Mouse (Mus musculus): ENCODE measurements around the gene Nme8.

The Nme8 gene

DNA sequence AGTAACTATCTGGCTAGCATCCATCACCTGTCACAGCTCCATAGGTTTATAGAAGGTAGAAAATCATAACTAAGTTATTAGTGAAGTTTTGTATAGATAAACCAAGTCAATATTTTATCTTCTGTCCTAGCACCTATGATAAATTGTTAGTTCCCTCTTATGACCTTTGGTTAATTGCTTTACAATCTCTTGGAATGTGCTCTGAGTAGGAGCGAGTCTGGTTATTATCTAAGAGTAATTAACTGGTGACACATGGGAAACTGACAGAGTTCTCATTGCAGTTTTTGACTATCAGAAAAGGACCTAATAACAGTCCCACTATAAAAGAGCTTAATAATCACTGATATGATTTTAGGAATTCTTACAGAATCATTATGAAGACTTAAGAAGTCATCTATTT is 54.1 kb downstream of the Nme8 start:
- in situ Hi-C loops (cut with MboI, MseI) = loop anchor here (10.0 kb wide), 1 partner anchor 359 kb away; no protein-coding TSS in a partner anchor

DNA sequence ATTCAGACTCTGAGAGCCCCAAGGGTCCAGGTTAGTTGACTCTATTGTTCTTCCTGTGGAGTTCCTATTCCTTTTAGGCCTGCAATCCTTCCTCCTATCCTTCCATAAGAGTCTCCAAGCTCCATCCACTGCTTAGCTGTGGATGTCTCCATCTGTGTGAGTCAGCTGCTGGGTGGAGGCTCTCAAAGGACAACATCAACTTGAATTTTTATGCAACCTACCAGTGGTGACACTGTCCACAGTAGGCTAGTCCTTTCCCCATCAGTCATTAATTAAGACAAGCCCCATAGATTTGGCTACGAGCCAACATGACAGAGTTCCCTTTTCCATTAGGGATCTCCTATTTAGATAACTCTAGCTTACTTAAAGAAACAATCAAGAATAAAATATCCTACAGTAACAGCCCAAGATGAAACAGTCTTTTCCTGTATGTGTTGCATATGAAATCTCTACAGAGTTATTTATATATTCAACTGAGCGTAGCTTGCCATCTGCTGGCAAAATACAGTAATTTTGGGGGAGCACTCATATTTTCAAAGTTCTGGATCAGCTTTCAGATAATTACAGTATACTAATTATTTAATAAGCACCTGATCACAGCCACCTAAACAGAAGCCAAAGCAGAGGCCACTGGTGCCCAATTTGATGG is 57.3 kb downstream of the Nme8 start:
- in situ Hi-C loops (cut with MboI, MseI) = loop anchor here (10.0 kb wide), 1 partner anchor 356 kb away; no protein-coding TSS in a partner anchor

DNA sequence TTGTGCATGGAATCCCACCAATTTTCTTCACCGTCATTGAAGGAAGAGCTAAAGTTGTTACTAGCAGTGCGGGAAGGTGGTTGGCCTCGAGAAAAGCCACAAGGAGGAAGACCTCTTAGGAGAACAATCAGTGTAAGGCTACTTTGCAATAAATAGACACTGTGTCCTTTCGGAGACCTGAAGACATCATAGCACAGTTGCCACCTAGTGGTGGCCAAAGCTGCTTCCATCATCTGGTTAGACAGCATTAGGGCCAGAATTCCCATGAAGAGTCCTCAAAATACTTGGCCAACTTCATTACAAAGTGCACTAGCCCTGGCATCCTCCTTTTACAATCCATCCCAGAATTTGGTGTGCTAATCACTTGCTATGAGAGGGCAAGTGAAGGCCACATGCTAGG is 61.5 kb downstream of the Nme8 start:
- in situ Hi-C loops (cut with MboI, MseI) = no loop called here

DNA sequence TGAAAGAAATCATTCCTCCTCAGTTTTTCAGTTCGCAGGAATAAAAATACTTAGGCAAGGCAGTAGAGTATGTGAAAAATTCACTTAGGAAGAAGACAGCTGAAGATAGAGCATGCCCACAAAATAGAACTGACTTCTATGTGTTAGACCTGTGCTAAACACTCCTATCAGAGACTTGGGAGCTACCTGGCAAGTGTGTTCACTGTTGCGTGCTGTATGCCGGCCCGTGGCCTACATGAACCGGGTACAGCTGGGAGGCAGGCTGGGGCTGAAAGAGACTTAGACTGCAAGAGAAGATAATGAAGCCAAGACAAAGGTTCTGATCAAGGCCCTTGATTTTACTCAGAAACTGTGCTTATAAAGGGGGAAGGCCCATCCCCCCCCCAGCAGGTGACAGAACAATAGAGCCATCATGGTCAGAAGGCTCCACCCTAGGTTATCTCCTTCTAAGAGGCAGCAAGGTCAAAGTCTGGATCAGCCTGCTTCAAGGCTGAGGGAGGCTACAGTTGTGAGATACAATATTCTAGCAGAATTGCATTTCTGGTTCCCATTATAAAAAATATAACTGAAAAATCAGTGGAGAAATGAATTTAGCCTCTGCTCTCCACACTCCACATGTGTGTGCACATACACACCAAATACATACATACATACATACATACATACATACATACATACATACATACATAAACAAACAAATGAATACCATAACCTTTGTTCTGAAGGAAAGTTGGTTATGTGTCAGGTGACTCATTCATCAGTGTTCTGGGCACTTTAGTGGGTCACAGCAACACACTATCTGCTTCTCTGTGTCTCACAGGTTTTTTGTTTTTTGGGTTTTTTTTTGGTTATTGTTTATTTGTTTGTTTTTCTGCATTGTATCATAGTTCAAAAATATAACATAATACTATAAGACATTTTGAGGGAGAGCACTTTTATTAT is 66.6 kb downstream of the Nme8 start:
- in situ Hi-C loops (cut with MboI, MseI) = no loop called here

DNA sequence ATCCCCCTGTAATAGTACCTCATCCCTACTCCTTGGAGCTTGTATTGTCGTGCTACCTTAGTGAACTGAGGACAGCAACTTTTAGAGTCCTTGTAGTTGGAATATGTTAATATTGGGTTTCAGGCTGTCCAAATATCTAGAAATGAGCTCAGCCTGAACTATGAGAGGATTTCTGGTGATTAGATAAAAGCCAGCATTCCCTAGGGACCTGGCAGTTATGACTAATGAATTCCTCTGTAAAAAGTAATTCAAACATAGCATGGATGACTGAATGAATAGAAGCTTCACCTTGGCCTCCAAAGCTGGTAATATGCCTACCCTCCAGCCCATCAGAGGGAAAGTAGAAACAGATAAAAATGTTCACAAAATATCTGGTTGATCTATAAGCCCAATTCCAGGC is 71.1 kb downstream of the Nme8 start:
- in situ Hi-C loops (cut with MboI, MseI) = no loop called here

DNA sequence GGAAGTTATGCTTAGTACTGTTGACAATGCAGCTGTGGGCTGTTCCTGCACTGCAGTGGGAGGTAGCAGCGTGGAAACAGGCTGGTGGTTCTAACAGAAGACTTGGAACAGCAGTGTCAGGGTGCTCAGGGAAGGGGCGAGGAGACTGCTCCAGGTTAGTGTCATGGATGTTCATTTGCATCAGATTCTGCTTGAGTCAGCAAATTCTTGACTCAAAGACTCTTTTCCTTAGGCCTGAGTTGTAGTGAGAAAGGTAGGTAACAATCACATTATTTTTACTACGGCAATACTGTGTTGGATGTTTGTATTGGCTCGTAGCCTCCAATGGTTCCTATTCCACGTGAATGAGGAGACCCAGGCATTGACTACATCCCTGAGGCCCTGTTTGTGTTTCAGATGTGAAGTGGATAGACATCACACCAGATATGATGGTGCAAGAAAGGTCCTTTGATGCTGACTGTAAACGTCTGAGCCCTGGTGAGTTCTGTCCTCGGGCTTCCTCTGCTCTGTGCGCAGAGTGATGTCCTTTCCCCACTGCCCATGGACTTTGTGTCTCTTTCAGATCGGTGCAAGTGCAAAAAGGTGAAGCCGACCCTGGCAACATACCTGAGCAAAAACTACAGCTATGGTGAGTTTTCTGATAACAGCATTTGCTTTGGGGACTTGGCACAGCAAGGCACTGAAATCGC is 72.8 kb downstream of the Nme8 start:
- in situ Hi-C loops (cut with MboI, MseI) = no loop called here

DNA sequence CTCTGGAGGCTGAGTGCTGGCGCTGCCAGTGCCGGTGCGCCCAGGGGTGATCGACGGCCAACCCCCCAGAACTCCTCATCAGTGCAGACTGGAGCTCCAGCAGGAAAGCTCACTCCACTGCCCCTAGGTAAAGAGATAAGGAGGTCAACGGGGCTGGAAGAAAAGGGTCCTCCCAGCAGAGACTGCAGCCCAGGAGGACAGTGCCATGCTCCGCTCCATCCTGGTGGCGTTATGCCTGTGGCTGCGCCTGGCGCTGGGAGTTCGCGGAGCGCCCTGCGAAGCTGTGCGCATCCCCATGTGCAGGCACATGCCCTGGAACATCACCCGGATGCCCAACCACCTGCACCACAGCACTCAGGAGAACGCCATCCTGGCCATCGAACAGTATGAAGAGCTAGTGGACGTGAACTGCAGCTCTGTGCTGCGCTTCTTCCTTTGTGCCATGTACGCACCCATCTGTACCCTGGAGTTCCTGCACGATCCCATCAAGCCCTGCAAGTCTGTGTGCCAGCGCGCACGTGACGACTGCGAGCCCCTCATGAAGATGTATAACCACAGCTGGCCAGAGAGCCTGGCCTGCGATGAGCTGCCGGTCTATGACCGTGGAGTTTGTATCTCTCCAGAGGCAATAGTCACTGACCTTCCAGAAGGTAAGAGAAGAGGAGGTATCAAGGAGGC is 74.2 kb downstream of the Nme8 start:
- in situ Hi-C loops (cut with MboI, MseI) = no loop called here

DNA sequence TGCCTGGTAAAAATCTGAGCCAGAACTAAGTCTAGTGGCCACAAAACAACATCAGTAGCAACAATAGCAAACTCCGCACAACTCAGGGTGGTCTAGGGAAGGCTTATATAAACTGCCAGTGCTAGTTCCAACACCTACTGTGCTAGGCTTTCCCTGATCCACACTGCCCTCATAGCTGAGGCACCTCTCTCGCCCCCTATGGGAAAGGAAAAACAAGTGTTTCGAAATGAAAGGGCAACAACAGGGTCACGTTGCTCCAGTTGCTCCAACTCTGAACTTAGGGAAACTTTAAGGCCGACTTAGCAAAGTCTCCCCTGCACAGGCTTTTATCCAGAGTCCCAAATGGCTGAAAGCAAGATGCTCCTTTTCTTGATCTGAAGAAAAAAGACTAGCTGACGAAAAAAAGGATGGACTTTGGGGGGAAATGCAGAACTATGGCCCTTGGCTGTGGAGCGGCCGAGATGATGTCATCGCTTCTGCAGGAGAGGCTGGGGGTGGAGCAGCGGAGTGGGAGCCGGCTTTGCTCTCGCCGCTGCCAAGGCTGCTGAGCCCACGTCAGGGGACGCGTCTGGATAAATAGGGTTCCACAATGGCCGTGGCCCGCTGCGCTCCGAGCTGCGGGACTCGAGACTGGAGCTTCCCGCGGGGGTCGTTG is 74.9 kb downstream of the Nme8 start, which contains the start of gene Sfrp4:
Gene Sfrp4 (plus strand): TSS at position 532 of the 655 bp plus-strand sequence.
- in situ Hi-C loops (cut with MboI, MseI) = no loop called here

DNA sequence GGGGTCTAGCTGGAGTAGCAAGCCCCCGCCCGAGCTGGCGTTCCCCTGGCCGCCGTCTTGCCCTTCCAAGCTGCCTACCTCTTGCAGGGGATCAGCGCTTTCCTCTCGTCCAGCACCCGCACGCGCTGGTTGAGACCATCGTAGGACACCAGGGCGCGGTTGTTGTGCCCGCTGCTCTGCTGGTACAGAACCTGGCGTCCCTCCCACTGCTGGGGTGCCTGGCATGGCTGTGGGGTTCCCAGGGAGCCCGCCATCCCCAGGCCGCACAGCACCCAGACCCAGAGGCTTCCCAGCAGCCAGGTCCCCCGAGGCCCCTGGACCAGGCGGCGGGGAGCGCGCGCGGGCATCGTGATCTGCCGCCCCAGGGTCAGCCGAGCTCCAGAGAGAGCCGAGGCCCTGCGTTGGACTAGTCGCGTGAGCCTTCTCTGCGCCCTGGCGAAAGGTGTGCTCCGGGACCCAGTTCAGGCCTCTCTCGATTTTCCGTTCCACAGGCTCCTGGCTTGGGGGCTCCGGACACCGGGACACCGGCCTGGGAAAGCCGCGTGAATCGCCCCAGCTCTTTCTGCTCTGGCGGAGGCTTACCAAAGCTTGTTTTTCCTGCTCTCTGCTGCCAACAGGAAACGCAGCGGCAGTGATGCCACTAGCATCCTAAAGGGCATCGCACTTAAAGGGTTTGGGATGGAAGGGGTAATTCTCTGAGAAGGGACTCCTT is 78.2 kb downstream of the Nme8 start, which contains the start of gene Epdr1:
Gene Epdr1 (minus strand): TSS at position 712 of the 712 bp plus-strand sequence.
- in situ Hi-C loops (cut with MboI, MseI) = no loop called here

DNA sequence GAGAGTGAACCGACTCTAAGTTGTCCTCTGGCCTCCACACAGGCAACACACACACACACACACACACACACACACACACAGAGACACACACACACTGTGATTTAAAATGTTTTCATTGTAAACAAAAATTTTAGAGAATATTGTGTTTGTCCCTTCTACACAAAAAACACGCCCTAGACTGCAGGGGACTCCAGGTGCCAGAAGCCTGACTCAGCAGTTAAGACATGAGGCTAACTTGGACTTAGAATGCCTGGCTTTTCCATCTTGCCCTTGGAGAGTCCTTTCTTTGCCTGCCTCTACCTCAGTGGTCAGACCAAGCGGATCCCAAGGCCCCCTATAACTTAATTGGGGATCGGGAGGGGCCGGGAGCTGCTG is 78.8 kb downstream of the Nme8 start:
- in situ Hi-C loops (cut with MboI, MseI) = no loop called here

DNA sequence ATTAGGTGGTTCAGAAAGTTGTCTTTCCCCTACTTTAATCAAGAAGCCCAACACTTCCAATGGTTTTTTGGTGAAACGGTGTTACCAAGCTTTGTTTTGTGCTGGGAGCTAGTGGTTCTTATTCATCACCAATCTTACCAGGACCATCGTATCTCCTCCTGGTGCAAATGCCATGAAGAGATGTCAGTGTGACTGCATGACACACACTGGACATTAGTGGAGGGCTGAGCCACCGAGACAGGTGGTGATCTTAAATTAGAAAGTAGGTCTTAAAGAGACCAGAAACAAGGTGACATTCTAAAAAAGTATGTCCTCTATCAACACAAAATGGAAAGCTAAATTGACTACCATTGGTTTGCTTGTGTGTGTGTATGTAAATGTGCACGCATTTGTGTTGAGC is 79.5 kb downstream of the Nme8 start:
- in situ Hi-C loops (cut with MboI, MseI) = no loop called here

DNA sequence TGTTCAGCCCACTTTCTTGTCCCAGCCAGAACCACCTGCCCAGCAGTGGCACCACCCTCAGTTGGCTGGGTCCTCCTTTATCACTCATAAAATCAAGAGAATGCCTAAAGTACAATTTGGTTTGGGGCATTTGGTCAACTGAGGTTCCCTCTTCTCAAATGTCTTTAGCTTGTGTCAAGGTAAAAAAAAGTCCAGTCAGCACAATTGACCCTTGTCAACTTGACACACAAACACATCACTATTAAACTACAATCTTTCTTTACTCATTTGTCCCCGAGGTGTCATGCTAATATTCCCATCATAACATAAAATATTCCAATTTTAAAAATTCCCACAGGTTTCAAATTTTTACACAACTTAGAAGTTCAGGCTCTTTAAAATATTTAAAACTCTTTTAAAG is 83.3 kb downstream of the Nme8 start:
- in situ Hi-C loops (cut with MboI, MseI) = no loop called here

DNA sequence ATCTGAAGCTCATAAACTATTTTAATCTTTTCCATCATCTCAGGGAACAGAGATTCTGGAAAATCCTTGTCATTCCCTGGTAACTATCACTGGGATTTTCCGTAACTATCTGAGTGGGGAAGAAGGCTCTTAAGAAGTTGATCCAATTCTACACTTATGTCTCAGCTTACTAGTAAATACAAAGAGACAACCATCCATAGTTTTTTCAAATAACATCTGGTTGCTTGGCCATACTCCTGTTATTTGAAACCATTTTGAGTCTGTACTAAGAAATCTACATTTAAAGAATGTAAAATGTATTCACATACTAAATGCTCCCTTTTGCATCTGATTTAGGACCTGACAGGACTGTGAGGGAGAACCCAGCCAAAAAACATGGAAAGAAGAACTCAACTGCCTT is 84.2 kb downstream of the Nme8 start:
- in situ Hi-C loops (cut with MboI, MseI) = no loop called here

DNA sequence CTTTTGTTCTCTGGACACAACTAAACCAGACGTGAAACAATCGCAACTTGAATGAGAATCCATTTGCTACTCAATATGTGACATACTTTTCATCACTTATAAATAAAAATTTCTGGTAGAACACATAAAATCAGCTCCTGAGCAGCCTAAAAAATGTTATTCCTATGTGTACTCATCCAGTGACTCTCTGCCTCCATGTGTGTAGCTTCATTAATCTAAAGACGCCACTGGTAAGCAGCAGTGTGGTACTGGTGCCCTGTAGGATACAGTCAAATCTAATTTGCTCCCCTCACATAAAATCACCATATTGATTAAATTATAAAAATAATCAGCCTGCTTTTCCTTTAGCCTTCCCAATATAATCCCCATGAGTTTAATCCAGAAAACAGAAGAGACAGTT is 84.6 kb downstream of the Nme8 start:
- in situ Hi-C loops (cut with MboI, MseI) = no loop called here

DNA sequence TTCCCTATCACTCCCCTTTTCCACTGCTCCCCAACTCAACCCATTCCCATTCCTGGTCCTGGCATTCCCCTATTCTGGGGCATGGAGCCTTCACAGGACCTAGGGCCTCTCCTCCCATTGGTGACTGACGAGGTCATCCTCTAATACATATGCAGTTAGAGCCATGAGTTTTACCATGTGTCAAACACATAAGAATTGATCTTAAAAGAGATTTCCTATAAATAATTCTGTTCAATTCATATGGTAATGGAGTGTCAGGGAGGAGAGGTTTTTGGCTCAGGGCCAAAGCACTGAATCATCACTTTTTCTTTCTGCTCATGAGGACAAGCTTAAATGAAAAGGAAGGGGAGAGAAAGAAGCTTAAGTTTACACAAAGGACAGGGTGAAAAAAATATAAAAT is 85.2 kb downstream of the Nme8 start:
- in situ Hi-C loops (cut with MboI, MseI) = no loop called here

DNA sequence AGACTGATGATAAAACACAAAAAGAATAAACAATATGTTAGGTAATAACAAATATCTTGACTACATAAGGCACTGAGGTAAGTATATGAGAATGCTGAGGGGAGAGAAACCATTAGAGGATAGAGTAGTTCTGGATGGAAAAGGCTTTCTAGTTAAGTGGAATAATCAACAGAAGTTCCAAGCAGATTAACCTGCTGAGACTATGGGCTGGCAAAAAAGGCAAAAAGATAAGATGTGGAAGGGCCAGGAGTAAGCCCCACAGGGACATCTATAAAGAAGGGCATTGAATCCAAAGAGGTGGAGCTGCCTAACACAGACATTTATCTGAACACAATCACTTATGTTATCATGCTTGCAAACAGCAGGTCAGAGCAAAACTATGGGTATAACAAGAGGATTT is 89.5 kb downstream of the Nme8 start:
- in situ Hi-C loops (cut with MboI, MseI) = no loop called here

DNA sequence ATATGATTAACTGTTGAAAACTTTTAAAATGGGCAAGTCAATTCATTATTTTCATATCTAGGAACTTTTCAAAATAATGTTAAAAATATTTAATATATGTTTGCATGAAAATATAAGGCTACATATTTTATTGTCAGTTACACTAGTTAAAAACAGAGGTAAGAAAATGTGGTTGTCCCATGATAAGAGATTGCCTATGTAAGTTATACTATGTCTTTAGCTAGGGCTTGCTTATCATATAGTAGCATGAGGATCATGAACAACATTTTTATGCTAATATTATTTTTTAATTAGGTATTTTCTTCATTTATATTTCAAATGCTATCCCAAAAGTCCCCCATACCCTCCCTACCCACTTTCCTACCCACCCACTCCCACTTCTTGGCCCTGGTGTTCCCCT is 92.7 kb downstream of the Nme8 start:
- in situ Hi-C loops (cut with MboI, MseI) = no loop called here

DNA sequence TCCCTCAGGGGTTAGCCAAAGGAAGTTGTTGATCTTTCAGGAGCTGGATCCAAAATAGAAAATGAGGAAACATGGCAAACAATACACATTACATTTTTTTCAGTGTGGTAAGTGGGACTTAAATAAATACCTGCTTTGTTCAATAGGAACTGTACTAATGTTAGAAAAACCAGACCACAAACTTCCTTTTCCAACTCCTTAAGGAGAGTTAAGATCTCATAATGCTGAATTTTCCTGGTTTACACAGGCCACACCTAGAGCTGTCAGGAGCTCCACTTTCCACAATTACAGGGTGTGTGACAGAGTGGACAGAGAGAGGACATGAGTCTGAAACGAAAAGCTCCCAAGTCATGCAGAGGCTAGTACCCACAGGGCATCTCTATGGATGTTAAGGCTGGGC is 93.9 kb downstream of the Nme8 start:
- in situ Hi-C loops (cut with MboI, MseI) = no loop called here

DNA sequence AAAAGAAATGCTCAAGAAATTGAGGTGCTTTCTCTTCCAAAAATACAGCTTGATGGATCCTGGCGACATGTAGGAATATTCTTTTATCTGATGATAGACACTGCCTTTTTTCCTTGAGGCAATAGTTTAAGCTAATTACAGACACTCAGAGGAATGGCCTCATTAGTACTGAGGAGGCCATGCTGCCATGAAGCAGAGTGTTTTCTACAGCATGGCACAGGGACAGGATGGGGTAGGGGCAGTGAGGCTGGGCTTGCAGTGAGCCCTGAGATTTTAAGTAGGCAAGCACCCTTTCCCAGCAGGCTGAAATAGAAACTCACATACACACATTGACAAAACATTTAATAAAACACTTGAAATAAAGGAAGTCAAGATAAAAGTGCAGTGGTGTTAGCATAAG is 95.1 kb downstream of the Nme8 start:
- in situ Hi-C loops (cut with MboI, MseI) = no loop called here

DNA sequence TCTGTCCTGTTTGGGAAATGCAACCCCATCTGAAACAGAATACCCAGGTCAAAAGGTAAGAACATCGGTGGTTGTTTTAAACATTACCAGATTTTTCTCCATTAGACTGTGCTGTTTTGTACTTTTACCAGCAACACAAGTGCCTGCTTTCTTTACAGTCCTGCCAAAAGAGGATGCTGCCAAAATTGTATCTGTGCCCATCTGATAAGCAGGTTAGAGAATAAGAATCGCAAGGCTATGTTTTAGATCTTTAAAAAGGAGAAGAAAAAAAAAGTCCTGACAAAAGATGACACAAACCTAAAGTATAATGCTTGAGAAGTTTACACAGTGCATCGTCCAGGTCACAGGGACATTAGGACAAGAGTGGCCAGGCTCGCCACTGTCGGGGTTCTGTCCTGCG is 98.4 kb downstream of the Nme8 start:
- in situ Hi-C loops (cut with MboI, MseI) = no loop called here

DNA sequence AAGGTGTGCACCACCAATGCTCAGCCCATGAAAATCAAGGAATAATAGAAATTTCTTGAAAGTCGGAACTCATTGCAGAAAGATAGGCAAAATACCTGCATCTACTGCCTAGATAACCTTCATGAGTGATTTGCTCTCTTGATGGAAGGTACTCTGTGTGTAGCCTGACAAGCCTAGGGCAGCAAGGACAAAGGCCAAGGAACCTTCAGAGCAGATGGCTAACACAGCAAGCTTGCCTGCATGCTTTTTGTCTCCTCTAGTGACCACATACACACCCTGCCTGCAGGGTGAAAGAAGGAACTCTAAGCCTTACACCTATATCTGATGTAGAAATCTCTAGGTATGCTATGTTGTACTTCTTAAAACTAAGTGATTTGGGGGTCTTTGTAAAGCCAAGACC is 102.5 kb downstream of the Nme8 start:
- in situ Hi-C loops (cut with MboI, MseI) = no loop called here

Data from regulatory T cell (primary cell).